Mouse (Mus musculus) stomach, postnatal 0 days (tissue): ENCODE results near the gene Capn15.

Source experiments
- CTCF ChIP-seq: IDR thresholded peaks from 2 replicates; pipeline ENCODE4 v1.5.1; 2016; ENCODE audit warnings: antibody characterized with exemption, low read depth, mild to moderate bottlenecking, moderate library complexity
- EP300 ChIP-seq: optimal IDR thresholded peaks from 2 replicates; pipeline ENCODE3; 2016; ENCODE audit warnings: antibody characterized with exemption

GRCm38 (mm10) chr17:25962413-25962905, 23.1 kb downstream of the Capn15 start:
- no peak for TF ChIP-seq CTCF
- TF ChIP-seq EP300, result no peak
